Mouse (Mus musculus) midbrain, embryonic 10.5 days (tissue): ENCODE data around the gene Tmem199. TPM values are rescaled to one million over a fixed set of nuclear protein-coding genes. Genes with fewer than 3 reads are reported as not detected.
"Not testable (repeated sequence)": the region's sequence is repeated elsewhere in the genome, so short reads cannot be mapped to it uniquely, and the experiment has no call there.

Source experiments
- DNase-seq: peaks from one replicate; pipeline ENCODE4 v3.0.0-alpha.2; 2017; ENCODE audit warnings: low spot score
- H3K27ac ChIP-seq: fragments of 300-500 bp; sonication (generic); replicated peaks from 2 replicates; pipeline ENCODE4 v1.5.1; 2016; ENCODE audit warnings: mild to moderate bottlenecking
- H3K27me3 ChIP-seq: fragments of 300-500 bp; sonication (generic); 2 replicates; pipeline ENCODE4 v1.6.1; 2016; ENCODE audit warnings: low read depth, mild to moderate bottlenecking; ENCODE audit not compliant: poor library complexity, severe bottlenecking
- H3K36me3 ChIP-seq: fragments of 300-500 bp; sonication (generic); 2 replicates; pipeline ENCODE4 v1.6.1; 2016; ENCODE audit warnings: mild to moderate bottlenecking, moderate library complexity
- H3K4me1 ChIP-seq: fragments of 300-500 bp; sonication (generic); 2 replicates; pipeline ENCODE4 v1.6.1; 2016
- H3K4me3 ChIP-seq: fragments of 300-500 bp; sonication (generic); 2 replicates; pipeline ENCODE4 v1.5.1; 2016; ENCODE audit warnings: mild to moderate bottlenecking, moderate library complexity
- H3K9me3 ChIP-seq: fragments of 300-500 bp; sonication (generic); replicated peaks from 2 replicates; pipeline ENCODE4 v1.6.1; 2016; ENCODE audit warnings: mild to moderate bottlenecking
- WGBS: fragments of 180-500 bp; shearing (Covaris S2); methylation state at CpG from one replicate; pipeline ENCODE4 v1.1.7; 2016; 5-methylcytosine and 5-hydroxymethylcytosine counted together
- polyA plus RNA-seq: library from polyadenylated mRNA; unstranded; fragments of >200 nt; fragmentation: Nextera tagmentation; extraction: Ambion mirVana; gene quantifications from 2 replicates; pipeline ENCODE4 v1.2.1, GENCODE M21; 2016

Tmem199 gene
- polyA plus RNA-seq, 1 experiment from 2014 or later = 81.8 TPM

- no peak overlapping the region for H3K4me3 ChIP-seq
- H3K4me1 ChIP-seq = peaks cover 14% of the 10 kb centered on the region
- peaks cover 69% of the 10 kb centered on the region for H3K36me3 ChIP-seq
- H3K27me3 ChIP-seq = no peaks in the 10 kb centered on the region
- no peak overlapping the region for H3K27ac ChIP-seq
- 95% methylated on average over 3 of the region's 3 CpGs for WGBS
- no peak for DNase-seq
- no peaks in the 10 kb centered on the region for H3K9me3 ChIP-seq
Observed at GRCm38 (mm10) chr11:78540358-78540757, 28.4 kb upstream of the Tmem199 start.

- no peak for DNase-seq
- 7% methylated on average over 14 of the region's 14 CpGs for WGBS
- H3K27ac ChIP-seq = peak overlapping the region; percentile 89
- no peaks in the 10 kb centered on the region for H3K9me3 ChIP-seq
- peak overlapping the region; percentile 70 for H3K4me3 ChIP-seq
- peaks cover 43% of the 10 kb centered on the region for H3K36me3 ChIP-seq
- peaks cover 26% of the 10 kb centered on the region for H3K4me1 ChIP-seq
- no peaks in the 10 kb centered on the region for H3K27me3 ChIP-seq
Observed at GRCm38 (mm10) chr11:78536690-78537084, 24.7 kb upstream of the Tmem199 start.

GRCm38 (mm10) chr11:78536080-78536689, 24.2 kb upstream of the Tmem199 start, which contains the start of the genes Tnfaip1 and Ift20:
TSS of gene Tnfaip1 (minus strand) at chr11:78536332.
TSS of gene Ift20 (plus strand) at chr11:78536361.
- peak within 1 kb of the TSS; percentile 89 for H3K27ac ChIP-seq
- DNase-seq = peak; percentile 99
- H3K27me3 ChIP-seq = no peaks in the 10 kb centered on the region
- H3K4me3 ChIP-seq = peak within 1 kb of the TSS; percentile 70
- no peaks in the 10 kb centered on the region for H3K9me3 ChIP-seq
- H3K4me1 ChIP-seq = peaks cover 26% of the 10 kb centered on the region
- H3K36me3 ChIP-seq = peaks cover 40% of the 10 kb centered on the region
- under 1% methylated on average over 52 of the region's 52 CpGs for WGBS

GRCm38 (mm10) chr11:78535376-78536079, 23.6 kb upstream of the Tmem199 start:
- DNase-seq = peak; percentile 41
- Histone ChIP-seq H3K27ac (peak overlapping the region; percentile 89), H3K4me3 (peak overlapping the region; percentile 70), H3K27me3 (no peaks in the 10 kb centered on the region), H3K36me3 (peaks cover 40% of the 10 kb centered on the region), H3K4me1 (peaks cover 26% of the 10 kb centered on the region), H3K9me3 (no peaks in the 10 kb centered on the region)
- WGBS = under 1% methylated on average over 23 of the region's 23 CpGs

GRCm38 (mm10) chr11:78534516-78534915, 22.5 kb upstream of the Tmem199 start:
- Histone ChIP-seq H3K27me3 (no peaks in the 10 kb centered on the region), H3K36me3 (peaks cover 40% of the 10 kb centered on the region), H3K27ac (no peak overlapping the region), H3K4me3 (peak overlapping the region; percentile 70), H3K4me1 (peaks cover 26% of the 10 kb centered on the region), H3K9me3 (no peaks in the 10 kb centered on the region)
- 92% methylated on average over 4 of the region's 4 CpGs for WGBS
- DNase-seq = no peak

GRCm38 (mm10) chr11:78531515-78531914, 19.5 kb upstream of the Tmem199 start:
- not testable (repeated sequence) for H3K9me3 ChIP-seq, DNase-seq, H3K4me3 ChIP-seq, H3K27ac ChIP-seq, H3K27me3 ChIP-seq
- H3K4me1 ChIP-seq = peaks cover 12% of the 10 kb centered on the region
- WGBS = 93% methylated on average over 10 of the region's 10 CpGs
- H3K36me3 ChIP-seq = peaks cover 58% of the 10 kb centered on the region

GRCm38 (mm10) chr11:78531046-78531445, 19.1 kb upstream of the Tmem199 start:
- Histone ChIP-seq H3K27me3 (no peaks in the 10 kb centered on the region), H3K36me3 (peaks cover 63% of the 10 kb centered on the region), H3K4me1 (peaks cover 12% of the 10 kb centered on the region), H3K27ac (no peak overlapping the region), H3K9me3 (no peaks in the 10 kb centered on the region), H3K4me3 (no peak overlapping the region)
- no peak for DNase-seq
- 85% methylated on average over 6 of the region's 6 CpGs for WGBS

- no peak overlapping the region for H3K4me3 ChIP-seq
Observed at GRCm38 (mm10) chr11:78530001-78530400, 18.0 kb upstream of the Tmem199 start.

GRCm38 (mm10) chr11:78528714-78529113, 16.7 kb upstream of the Tmem199 start:
- no peaks in the 10 kb centered on the region for H3K27me3 ChIP-seq
- no peak for DNase-seq
- peaks cover 81% of the 10 kb centered on the region for H3K36me3 ChIP-seq
- H3K9me3 ChIP-seq = no peaks in the 10 kb centered on the region
- no peak overlapping the region for H3K27ac ChIP-seq
- no peak overlapping the region for H3K4me3 ChIP-seq
- WGBS = 93% methylated on average over 9 of the region's 9 CpGs
- H3K4me1 ChIP-seq = no peaks in the 10 kb centered on the region

More at GRCm38 (mm10) chr11:78530001-78530400, 18.0 kb upstream of the Tmem199 start:
- 93% methylated on average over 12 of the region's 12 CpGs for whole genome bisulfite sequencing
- Histone ChIP-seq H3K27me3 (no peaks in the 10 kb centered on the region), H3K4me1 (peaks cover 8% of the 10 kb centered on the region), H3K9me3 (no peaks in the 10 kb centered on the region), H3K36me3 (peaks cover 73% of the 10 kb centered on the region), H3K27ac (no peak overlapping the region)
- no peak for DNase-seq

GRCm38 (mm10) chr11:78524838-78525237, 12.9 kb upstream of the Tmem199 start:
- DNase-seq = no peak
- 91% methylated on average over 2 of the region's 2 CpGs for WGBS
- no peak overlapping the region for H3K27ac ChIP-seq

GRCm38 (mm10) chr11:78523241-78523955, 11.4 kb upstream of the Tmem199 start:
- Histone ChIP-seq H3K9me3 (no peaks in the 10 kb centered on the region), H3K4me3 (no peak overlapping the region), H3K36me3 (peaks cover 100% of the 10 kb centered on the region), H3K27ac (no peak overlapping the region), H3K4me1 (no peaks in the 10 kb centered on the region), H3K27me3 (no peaks in the 10 kb centered on the region)
- WGBS = 81% methylated on average over 9 of the region's 9 CpGs
- no peak for DNase-seq

More at GRCm38 (mm10) chr11:78524838-78525237, 12.9 kb upstream of the Tmem199 start:
- H3K9me3 ChIP-seq = no peaks in the 10 kb centered on the region
- H3K27me3 ChIP-seq = no peaks in the 10 kb centered on the region
- no peak overlapping the region for H3K4me3 ChIP-seq
- H3K36me3 ChIP-seq = peaks cover 100% of the 10 kb centered on the region
- H3K4me1 ChIP-seq = no peaks in the 10 kb centered on the region

- Histone ChIP-seq H3K4me3 (no peak overlapping the region), H3K36me3 (peaks cover 100% of the 10 kb centered on the region), H3K27ac (no peak overlapping the region), H3K4me1 (no peaks in the 10 kb centered on the region), H3K27me3 (no peaks in the 10 kb centered on the region), H3K9me3 (no peaks in the 10 kb centered on the region)
- 93% methylated on average over 1 of the region's 1 CpGs for WGBS
- DNase-seq = no peak
Observed at GRCm38 (mm10) chr11:78522481-78522997, 10.6 kb upstream of the Tmem199 start.
